Mouse (Mus musculus) R1 (cell line): ENCODE results near the gene Wfdc15a.

Experiments used
- DNase-seq: peaks from one replicate; pipeline ENCODE4 v3.0.0-alpha.2; 2018; ENCODE audit warnings: low read depth, low spot score

Gene Wfdc15a

GRCm38 (mm10) chr2:164177831-164178230, 22.1 kb downstream of the Wfdc15a start:
- DNase-seq = no peak

- no peak for DNase-seq
Observed at GRCm38 (mm10) chr2:164175850-164176249, 24.1 kb downstream of the Wfdc15a start.

GRCm38 (mm10) chr2:164174649-164175395, 25.1 kb downstream of the Wfdc15a start:
- DNase-seq = no peak

- DNase-seq = no peak
Observed at GRCm38 (mm10) chr2:164173394-164173793, 26.5 kb downstream of the Wfdc15a start.

GRCm38 (mm10) chr2:164170902-164171301, 29.0 kb downstream of the Wfdc15a start, which contains the start of gene Kcns1:
Gene Kcns1 (minus strand): TSS chr2:164171113.
- no peak for DNase-seq

- no peak for DNase-seq
Observed at GRCm38 (mm10) chr2:164170326-164170725, 29.6 kb downstream of the Wfdc15a start.

GRCm38 (mm10) chr2:164168571-164168946, 31.4 kb downstream of the Wfdc15a start:
- DNase-seq = peak; percentile 68

GRCm38 (mm10) chr2:164167752-164168570, 32.0 kb downstream of the Wfdc15a start:
- DNase-seq = peak; percentile 47

GRCm38 (mm10) chr2:164164941-164165340, 35.0 kb downstream of the Wfdc15a start:
- no peak for DNase-seq

GRCm38 (mm10) chr2:164161515-164162055, 38.3 kb downstream of the Wfdc15a start:
- no peak for DNase-seq

GRCm38 (mm10) chr2:164158838-164159237, 41.1 kb downstream of the Wfdc15a start:
- DNase-seq = no peak

GRCm38 (mm10) chr2:164156158-164156557, 43.8 kb downstream of the Wfdc15a start:
- DNase-seq = no peak

- DNase-seq = no peak
Observed at GRCm38 (mm10) chr2:164154007-164154406, 45.9 kb downstream of the Wfdc15a start.

- no peak for DNase-seq
Observed at GRCm38 (mm10) chr2:164152341-164152740, 47.6 kb downstream of the Wfdc15a start.

GRCm38 (mm10) chr2:164150086-164150760, 49.7 kb downstream of the Wfdc15a start:
- DNase-seq = peak; percentile 47
